Mouse (Mus musculus) adrenal gland, adult 8-10 months (tissue): ENCODE results near the gene Cox6a2. TPM values are rescaled to one million over a fixed set of nuclear protein-coding genes. Genes with fewer than 3 reads are reported as not detected.

Source experiments
- DNase-seq: peaks from one replicate; pipeline ENCODE4 v3.0.0; 2022
- total RNA-seq, 4 experiments: library from RNA; stranded (reverse); gene quantifications; 2 replicates each; pipeline ENCODE4 v1.2.4; 2022

The Cox6a2 gene
- 1 to 10 TPM in 2 of 4 experiments, not detected in 2; 4.1 to 5.3 TPM for total RNA-seq

GRCm38 (mm10) chr7:128206152-128206551 lies at the start of gene Cox6a2:
Gene Cox6a2, minus strand, starts transcription at chr7:128206387.
- no peak for DNase-seq

- DNase-seq, result no peak
These were observed 49.6 kb upstream of the Cox6a2 start for GRCm38 (mm10) chr7:128255757-128256156.

- DNase-seq, result no peak
These were observed 48.8 kb upstream of the Cox6a2 start for GRCm38 (mm10) chr7:128254978-128255377.

GRCm38 (mm10) chr7:128252609-128253008 lies 46.4 kb upstream of the Cox6a2 start:
- no peak for DNase-seq

DNA sequence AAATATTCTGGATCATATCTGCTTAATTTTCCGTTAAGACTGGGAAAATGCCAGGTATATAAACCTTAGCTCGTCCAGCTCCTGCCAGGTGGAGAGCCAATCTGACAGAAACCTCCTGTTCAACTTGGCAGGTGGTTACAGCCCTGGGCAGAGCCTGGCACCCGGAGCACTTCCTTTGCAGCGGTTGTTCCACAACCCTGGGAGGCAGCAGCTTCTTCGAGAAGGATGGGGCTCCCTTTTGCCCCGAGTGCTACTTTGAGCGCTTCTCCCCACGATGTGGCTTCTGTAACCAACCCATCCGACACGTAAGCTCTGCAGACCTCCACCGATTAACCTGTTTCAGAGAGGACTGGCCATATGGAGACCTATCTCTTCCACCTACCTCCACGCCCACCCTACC lies 45.8 kb upstream of the Cox6a2 start:
- DNase-seq, result no peak

DNA sequence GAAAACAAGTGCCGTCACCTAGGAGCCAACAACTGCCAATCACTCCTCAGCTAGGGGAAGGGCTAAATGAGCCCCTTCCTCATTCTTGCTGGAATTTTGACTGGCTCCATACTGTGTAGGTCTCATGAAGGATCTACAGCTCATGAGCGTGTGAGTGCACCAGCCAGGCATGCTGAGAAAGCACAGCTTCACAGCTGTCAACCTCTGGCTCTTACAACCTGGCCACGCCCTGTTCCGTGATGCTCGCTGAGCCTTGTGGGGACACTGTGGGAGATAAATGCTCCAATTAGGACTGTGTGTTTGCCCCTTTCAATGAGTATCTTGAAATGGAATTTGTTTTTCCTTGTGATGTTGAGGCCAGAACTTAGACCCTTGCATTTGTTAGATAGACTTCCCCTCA lies 43.8 kb upstream of the Cox6a2 start:
- no peak for DNase-seq

- DNase-seq, result no peak
These were observed 42.2 kb upstream of the Cox6a2 start for GRCm38 (mm10) chr7:128248081-128249042.

- peak; percentile 71 for DNase-seq
These were observed 41.3 kb upstream of the Cox6a2 start for GRCm38 (mm10) chr7:128247443-128247842.

GRCm38 (mm10) chr7:128246496-128247391 lies 40.6 kb upstream of the Cox6a2 start, which contains the start of gene Tgfb1i1:
Gene Tgfb1i1, plus strand, starts transcription at chr7:128246812.
- DNase-seq, result no peak

GRCm38 (mm10) chr7:128245547-128245946 lies 39.4 kb upstream of the Cox6a2 start:
- no peak for DNase-seq

DNA sequence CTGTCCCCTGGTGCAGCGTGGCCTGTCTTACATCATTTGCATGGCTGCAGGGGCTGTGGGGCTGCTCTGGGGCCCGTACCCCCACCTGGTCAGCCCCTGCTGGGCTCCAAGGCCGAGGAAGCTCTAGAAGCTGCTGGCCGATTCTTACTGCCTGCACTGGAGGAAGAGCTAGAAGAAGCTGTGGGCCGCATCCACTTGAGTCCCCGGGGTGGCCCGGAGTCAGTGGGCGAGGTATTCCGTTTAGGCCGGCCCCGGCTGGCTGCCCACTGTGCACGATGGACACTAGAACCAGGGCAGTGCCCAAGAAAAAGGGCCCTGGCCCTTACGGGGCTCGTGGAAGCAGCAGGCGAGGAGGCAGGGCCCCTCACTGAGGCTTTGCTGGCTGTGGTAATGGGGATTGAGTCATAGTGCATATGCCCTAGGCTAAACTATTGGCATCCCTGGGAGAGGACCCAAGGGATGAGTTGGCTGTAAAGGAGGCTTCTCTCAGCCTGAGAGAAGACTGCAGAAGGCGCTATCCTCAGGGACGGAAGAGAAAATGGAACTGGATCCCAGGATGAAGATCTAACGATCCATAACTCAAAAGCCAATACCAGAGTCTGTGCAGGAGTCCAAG lies 38.3 kb upstream of the Cox6a2 start:
- DNase-seq, result no peak

GRCm38 (mm10) chr7:128243921-128244320 lies 37.7 kb upstream of the Cox6a2 start:
- DNase-seq, result no peak

GRCm38 (mm10) chr7:128242331-128242730 lies 36.1 kb upstream of the Cox6a2 start:
- DNase-seq, result no peak

GRCm38 (mm10) chr7:128240131-128240784 lies 34.1 kb upstream of the Cox6a2 start:
- no peak for DNase-seq

DNA sequence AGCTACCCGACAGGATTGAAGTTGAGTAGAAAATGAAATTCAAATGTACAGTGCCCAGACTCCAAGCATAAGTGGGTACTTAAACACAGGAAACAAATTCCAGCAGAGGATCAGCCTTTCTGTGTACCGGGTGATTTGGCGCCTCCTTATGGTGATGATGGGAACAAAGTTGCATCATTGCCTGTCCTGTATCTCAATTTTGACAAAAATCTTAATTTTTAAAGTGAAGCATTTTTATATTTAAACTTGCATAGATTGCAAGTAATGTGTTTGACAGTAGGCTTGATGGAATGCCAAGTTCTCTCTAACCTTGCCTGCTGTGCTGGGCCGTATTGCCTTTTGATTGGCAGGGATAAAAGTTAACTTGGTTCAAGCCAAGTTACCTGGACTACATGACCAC lies 32.8 kb upstream of the Cox6a2 start:
- no peak for DNase-seq

GRCm38 (mm10) chr7:128237927-128238778 lies 32.0 kb upstream of the Cox6a2 start, which contains the start of gene 9130023H24Rik:
Gene 9130023H24Rik, minus strand, starts transcription at chr7:128238031.
- peak; percentile 99 for DNase-seq

DNA sequence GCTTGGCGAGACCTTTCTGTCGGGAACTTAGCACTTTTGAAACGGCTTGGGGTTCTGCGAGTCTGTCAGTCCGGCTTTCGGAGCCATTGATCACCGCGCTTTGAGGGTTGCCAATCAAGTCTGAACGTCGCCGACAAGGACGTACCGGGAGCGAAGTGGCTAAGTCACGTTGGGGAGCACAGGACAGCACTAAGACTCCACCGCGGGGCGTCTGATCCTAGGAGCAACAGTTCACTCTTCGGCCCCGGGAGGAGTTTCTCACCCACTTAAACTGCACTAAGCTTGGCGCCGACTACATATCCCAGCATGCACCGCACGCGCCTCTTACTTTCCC lies 31.4 kb upstream of the Cox6a2 start:
- no peak for DNase-seq

DNA sequence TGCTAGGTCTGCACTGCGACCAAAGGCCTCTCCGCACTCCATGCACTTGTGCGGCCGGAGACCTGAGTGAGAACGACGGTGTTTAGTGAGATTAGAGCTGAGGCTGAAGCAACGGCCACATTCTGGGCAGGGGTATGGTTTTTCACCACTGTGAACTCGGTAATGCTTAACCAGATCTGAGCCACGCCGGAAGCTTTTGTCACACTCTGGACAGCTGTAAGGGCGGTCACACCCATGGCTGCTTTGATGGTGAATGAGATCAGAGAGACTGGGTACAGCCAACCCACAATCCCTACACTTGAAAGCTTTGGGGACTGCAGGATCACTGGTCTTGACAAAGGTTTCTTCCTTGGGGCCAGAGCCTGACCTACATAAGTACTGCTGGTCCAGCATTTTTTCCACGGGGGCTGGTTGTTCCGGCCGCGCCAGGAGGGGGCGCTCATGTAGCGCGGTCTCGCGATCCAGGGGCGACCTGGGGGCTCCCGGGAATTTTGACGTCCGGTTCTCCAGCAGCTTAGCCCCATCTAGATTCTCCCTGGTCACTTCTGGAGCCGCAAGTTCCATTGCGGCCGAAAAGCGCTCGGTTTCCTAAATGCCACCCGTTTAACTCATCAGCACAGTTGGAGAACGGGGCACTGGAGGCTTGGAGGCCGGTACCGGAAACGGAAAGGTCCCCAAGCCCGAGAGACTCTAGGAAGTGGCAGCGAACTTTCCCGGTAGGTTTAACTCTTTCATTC lies 30.8 kb upstream of the Cox6a2 start, which contains the start of gene Armc5:
TSS of gene Armc5 (plus strand) at position 487 of the 737 bp plus-strand sequence.
- peak; percentile 75 for DNase-seq

GRCm38 (mm10) chr7:128236426-128236825 lies 30.2 kb upstream of the Cox6a2 start:
- DNase-seq, result no peak

DNA sequence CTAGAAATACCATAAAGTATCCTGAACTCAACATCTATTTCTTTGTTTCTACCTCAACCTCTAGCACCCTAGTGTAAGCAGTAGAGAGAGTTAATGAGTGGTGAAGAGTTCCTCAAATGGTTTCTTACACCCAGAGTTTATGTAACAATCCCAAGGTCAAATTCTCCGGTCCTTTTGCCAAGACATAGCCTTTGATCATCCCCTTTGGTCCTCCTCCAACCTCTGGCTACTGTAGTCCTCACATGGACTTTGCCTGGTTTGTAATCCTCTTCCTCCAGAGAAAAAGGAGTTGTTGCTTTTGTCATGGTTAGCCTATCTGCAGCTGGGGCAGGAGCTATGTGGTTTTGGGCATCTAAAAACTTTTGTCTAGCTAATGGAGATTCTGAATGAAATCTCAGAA lies 29.3 kb upstream of the Cox6a2 start:
- DNase-seq, result no peak
